Comparison of ENCODE assay signal across 16 mouse cellular contexts in genomic region chr2:169734053-169734452, GRCm38 (mm10).
DNase-seq lines count a peak whose midpoint lies in the region; ATAC-seq and TF ChIP-seq lines count a peak whose summit lies in the region.
"Had no signal": no experiment of that assay in that cellular context is flagged by ENCODE, and none has a peak within 500 bp of the region (broad histone marks: within the 10 kb centered on the region; RNA-seq: fewer than 3 reads in every experiment).

No protein-coding gene starts in this region.

- H3K4me2 ChIP-seq in heart, embryonic 13.5 days, result no peak overlapping the region
- H3K4me2 ChIP-seq in midbrain, postnatal 0 days (ENCODE audit: low read depth, low read length, poor library complexity, severe bottlenecking), result no peak overlapping the region
- no peak overlapping the region; the same call in 1 of the 2 replicates for H3K4me2 ChIP-seq in neural tube, embryonic 14.5 days (ENCODE audit: low read depth, low read length)
- H3K4me2 ChIP-seq: embryonic facial prominence, embryonic 15.5 days; intestine, embryonic 15.5 days; limb, embryonic 12.5 days; liver, embryonic 15.5 days had no signal

- H3K4me3 ChIP-seq in heart, embryonic 13.5 days, result no peak overlapping the region
- no peak overlapping the region for H3K4me3 ChIP-seq in midbrain, embryonic 10.5 days
- H3K4me3 ChIP-seq in midbrain, postnatal 0 days (ENCODE audit: low read depth, low read length), result no peak overlapping the region
- H3K4me3 ChIP-seq in limb, embryonic 10.5 days, result no peak overlapping the region
- no peak overlapping the region for H3K4me3 ChIP-seq in neural tube, embryonic 14.5 days (ENCODE audit: low read depth, low read length)
- H3K4me3 ChIP-seq: embryonic facial prominence, embryonic 15.5 days; intestine, embryonic 15.5 days; layer of hippocampus, adult 2 months; limb, embryonic 12.5 days; liver, embryonic 15.5 days had no signal

- TF ChIP-seq CTCF in midbrain, postnatal 0 days (IDR thresholded peaks at IDR 0.05), result no peak

- no peaks in the 10 kb centered on the region for H3K27me3 ChIP-seq in heart, embryonic 13.5 days (replicated peaks)
- no peaks in the 10 kb centered on the region for H3K27me3 ChIP-seq in midbrain, embryonic 10.5 days (ENCODE audit: low read depth, poor library complexity, severe bottlenecking)
- H3K27me3 ChIP-seq in midbrain, postnatal 0 days (ENCODE audit: insufficient read depth, low read length), result no peaks in the 10 kb centered on the region
- no peaks in the 10 kb centered on the region for H3K27me3 ChIP-seq in limb, embryonic 10.5 days (ENCODE audit: low read depth, poor library complexity, severe bottlenecking)
- H3K27me3 ChIP-seq in neural tube, embryonic 14.5 days (ENCODE audit: control insufficient read depth, insufficient read depth, low read length), result no peaks in the 10 kb centered on the region
- H3K27me3 ChIP-seq: embryonic facial prominence, embryonic 15.5 days; intestine, embryonic 15.5 days; limb, embryonic 12.5 days; liver, embryonic 15.5 days had no signal

- no peak for ATAC-seq in heart, embryonic 13.5 days (ENCODE audit: extremely low read depth, insufficient number of reproducible peaks, low FRiP score, low TSS enrichment)
- no peak for ATAC-seq in midbrain, postnatal 0 days (ENCODE audit: low FRiP score)
- no peak for ATAC-seq in neural tube, embryonic 14.5 days (ENCODE audit: low read depth)
- ATAC-seq: intestine, embryonic 15.5 days had no signal

- peaks cover 34% of the 10 kb centered on the region for H3K4me1 ChIP-seq in heart, embryonic 13.5 days
- H3K4me1 ChIP-seq in midbrain, embryonic 10.5 days, result peaks cover 11% of the 10 kb centered on the region
- peaks cover 5% of the 10 kb centered on the region; the same call in 1 of the 2 replicates for H3K4me1 ChIP-seq in midbrain, postnatal 0 days (ENCODE audit: insufficient read depth, low read length)
- H3K4me1 ChIP-seq in limb, embryonic 10.5 days, result peaks cover 24% of the 10 kb centered on the region
- H3K4me1 ChIP-seq in neural tube, embryonic 14.5 days (ENCODE audit: control insufficient read depth, insufficient read depth, low read length), result peaks cover 19% of the 10 kb centered on the region; the same call in 1 of the 2 replicates
- H3K4me1 ChIP-seq: embryonic facial prominence, embryonic 15.5 days; intestine, embryonic 15.5 days; liver, embryonic 15.5 days had no signal

- H3K9me3 ChIP-seq in heart, embryonic 13.5 days, result no peaks in the 10 kb centered on the region
- no peaks in the 10 kb centered on the region for H3K9me3 ChIP-seq in midbrain, embryonic 10.5 days (replicated peaks)
- H3K9me3 ChIP-seq in midbrain, postnatal 0 days (ENCODE audit: low read length), result no peaks in the 10 kb centered on the region
- no peaks in the 10 kb centered on the region for H3K9me3 ChIP-seq in limb, embryonic 10.5 days (replicated peaks)
- H3K9me3 ChIP-seq in neural tube, embryonic 14.5 days (ENCODE audit: control insufficient read depth, low read length), result no peaks in the 10 kb centered on the region
- H3K9me3 ChIP-seq: embryonic facial prominence, embryonic 15.5 days; intestine, embryonic 15.5 days; limb, embryonic 12.5 days; liver, embryonic 15.5 days had no signal

- H3K27ac ChIP-seq in heart, embryonic 13.5 days (replicated peaks), result peak overlapping the region; percentile 44
- H3K27ac ChIP-seq in midbrain, embryonic 10.5 days (replicated peaks), result peak overlapping the region; percentile 50; the same call in 1 of the 2 replicates
- no peak overlapping the region for H3K27ac ChIP-seq in midbrain, postnatal 0 days (ENCODE audit: low read depth, low read length)
- H3K27ac ChIP-seq in limb, embryonic 10.5 days, result 0 out of 2 replicates have a peak overlapping the region, but pooled peaks have one; percentile 5
- H3K27ac ChIP-seq in neural tube, embryonic 14.5 days (ENCODE audit: low read depth, low read length), result peak overlapping the region; percentile 1; the same call in 1 of the 2 replicates
- H3K27ac ChIP-seq: embryonic facial prominence, embryonic 15.5 days; intestine, embryonic 15.5 days; layer of hippocampus, adult 2 months; limb, embryonic 12.5 days; liver, embryonic 15.5 days had no signal

- H3K9ac ChIP-seq in heart, embryonic 13.5 days, result no peak overlapping the region
- H3K9ac ChIP-seq in midbrain, postnatal 0 days (replicated peaks; ENCODE audit: low read length, poor library complexity, severe bottlenecking), result no peak overlapping the region
- no peak overlapping the region for H3K9ac ChIP-seq in neural tube, embryonic 14.5 days (replicated peaks; ENCODE audit: low read depth, low read length)
- H3K9ac ChIP-seq: embryonic facial prominence, embryonic 15.5 days; intestine, embryonic 15.5 days; limb, embryonic 12.5 days; liver, embryonic 15.5 days had no signal

- intact Hi-C loops in heart, postnatal 36 days (cut with DNase I), result no loop called here

- H3K36me3 ChIP-seq in heart, embryonic 13.5 days, result no peaks in the 10 kb centered on the region
- no peaks in the 10 kb centered on the region for H3K36me3 ChIP-seq in midbrain, embryonic 10.5 days
- H3K36me3 ChIP-seq in midbrain, postnatal 0 days (ENCODE audit: insufficient read depth, low read length), result no peaks in the 10 kb centered on the region
- no peaks in the 10 kb centered on the region for H3K36me3 ChIP-seq in limb, embryonic 10.5 days
- H3K36me3 ChIP-seq in neural tube, embryonic 14.5 days (ENCODE audit: control insufficient read depth, insufficient read depth, low read length), result no peaks in the 10 kb centered on the region
- H3K36me3 ChIP-seq: embryonic facial prominence, embryonic 15.5 days; G1E; intestine, embryonic 15.5 days; limb, embryonic 12.5 days; liver, embryonic 15.5 days had no signal

- no peak for DNase-seq in heart, postnatal 36 days
- DNase-seq in midbrain, embryonic 10.5 days (ENCODE audit: low spot score), result no peak
- no peak for DNase-seq in midbrain, postnatal 0 days (ENCODE audit: low spot score)
- DNase-seq in limb, embryonic 10.5 days (ENCODE audit: low spot score), result no peak
- no peak for DNase-seq in spleen, postnatal 4 days (ENCODE audit: low spot score in 2 of 2)
- DNase-seq: cerebellum, adult 9-10 months; lung, postnatal 14 days; thymus, postnatal 14 days had no signal

- WGBS in heart, embryonic 13.5 days, result 61% methylated on average over 7 of the region's 7 CpGs
- 80% methylated on average over 7 of the region's 7 CpGs for WGBS in midbrain, embryonic 10.5 days
- 28% methylated on average over 7 of the region's 7 CpGs for WGBS in midbrain, postnatal 0 days
- 84% methylated on average over 7 of the region's 7 CpGs for WGBS in limb, embryonic 10.5 days
- 30% methylated on average over 7 of the region's 7 CpGs for WGBS in neural tube, embryonic 14.5 days
